Mouse (Mus musculus) kidney, postnatal 0 days (tissue): ENCODE measurements around the gene Il25. TPM values are rescaled to one million over a fixed set of nuclear protein-coding genes. Genes with fewer than 3 reads are reported as not detected.

Experiments used
- ATAC-seq: fragments of 200-750 bp; cut with Nextera tagmentation; replicated peaks from 2 replicates; pipeline ENCODE4 v1.8.0; 2017; ENCODE audit warnings: low read depth, moderate number of reproducible peaks, moderate TSS enrichment, moderate library complexity; ENCODE audit not compliant: low FRiP score
- DNase-seq: peaks from one replicate; pipeline ENCODE4 v3.0.0-alpha.2; 2016; ENCODE audit warnings: low spot score
- H3K27ac ChIP-seq: fragments of 300-500 bp; sonication (generic); 2 replicates; pipeline ENCODE4 v1.5.1; 2014; ENCODE audit warnings: mild to moderate bottlenecking
- H3K27me3 ChIP-seq: fragments of 300-500 bp; sonication (generic); 2 replicates; pipeline ENCODE4 v1.6.1; 2014; ENCODE audit warnings: low read length, mixed read lengths; ENCODE audit not compliant: insufficient read depth
- H3K36me3 ChIP-seq: fragments of 300-500 bp; sonication (generic); 2 replicates; pipeline ENCODE4 v1.6.1; 2014; ENCODE audit warnings: low read length, mixed read lengths; ENCODE audit not compliant: insufficient read depth
- H3K4me1 ChIP-seq: fragments of 300-500 bp; sonication (generic); replicated peaks from 2 replicates; pipeline ENCODE4 v1.6.1; 2014; ENCODE audit warnings: antibody characterized with exemption, low read length, mixed read lengths; ENCODE audit not compliant: insufficient read depth
- H3K4me2 ChIP-seq: fragments of 300-500 bp; sonication (generic); 2 replicates; pipeline ENCODE4 v1.6.1; 2014; ENCODE audit warnings: mild to moderate bottlenecking, low read length, moderate library complexity, mixed read lengths
- H3K4me3 ChIP-seq: fragments of 300-500 bp; sonication (generic); replicated peaks from 2 replicates; pipeline ENCODE4 v1.5.1; 2014; ENCODE audit warnings: low read depth, low read length
- H3K9ac ChIP-seq: fragments of 300-500 bp; sonication (generic); 2 replicates; pipeline ENCODE4 v1.6.1; 2014; ENCODE audit warnings: low read depth, low read length
- H3K9me3 ChIP-seq: fragments of 300-500 bp; sonication (generic); replicated peaks from 2 replicates; pipeline ENCODE4 v1.6.1; 2016; ENCODE audit warnings: low read length, inconsistent platforms, mixed read lengths
- CTCF ChIP-seq: IDR thresholded peaks from 2 replicates; pipeline ENCODE4 v1.5.1; 2016; ENCODE audit warnings: antibody characterized with exemption, low read depth, mild to moderate bottlenecking, moderate library complexity
- WGBS: fragments of 180-500 bp; shearing (Covaris S2); extraction: QIAGEN DNeasy Blood & Tissue Kit; methylation state at CpG from one replicate; pipeline ENCODE4 v1.1.7; 2014; 5-methylcytosine and 5-hydroxymethylcytosine counted together
- polyA plus RNA-seq: library from polyadenylated mRNA; unstranded; fragments of >200 nt; fragmentation: Nextera tagmentation; extraction: Ambion mirVana; gene quantifications from 2 replicates; pipeline ENCODE4 v1.2.1, GENCODE M21; 2015

Gene Il25
- polyA plus RNA-seq, 1 experiment from 2014 or later = 0.11 TPM

GRCm38 (mm10) chr14:54893651-54894181 is 38.8 kb upstream of the Il25 start:
- ATAC-seq = peak; percentile 99
- no peak for TF ChIP-seq CTCF

DNA sequence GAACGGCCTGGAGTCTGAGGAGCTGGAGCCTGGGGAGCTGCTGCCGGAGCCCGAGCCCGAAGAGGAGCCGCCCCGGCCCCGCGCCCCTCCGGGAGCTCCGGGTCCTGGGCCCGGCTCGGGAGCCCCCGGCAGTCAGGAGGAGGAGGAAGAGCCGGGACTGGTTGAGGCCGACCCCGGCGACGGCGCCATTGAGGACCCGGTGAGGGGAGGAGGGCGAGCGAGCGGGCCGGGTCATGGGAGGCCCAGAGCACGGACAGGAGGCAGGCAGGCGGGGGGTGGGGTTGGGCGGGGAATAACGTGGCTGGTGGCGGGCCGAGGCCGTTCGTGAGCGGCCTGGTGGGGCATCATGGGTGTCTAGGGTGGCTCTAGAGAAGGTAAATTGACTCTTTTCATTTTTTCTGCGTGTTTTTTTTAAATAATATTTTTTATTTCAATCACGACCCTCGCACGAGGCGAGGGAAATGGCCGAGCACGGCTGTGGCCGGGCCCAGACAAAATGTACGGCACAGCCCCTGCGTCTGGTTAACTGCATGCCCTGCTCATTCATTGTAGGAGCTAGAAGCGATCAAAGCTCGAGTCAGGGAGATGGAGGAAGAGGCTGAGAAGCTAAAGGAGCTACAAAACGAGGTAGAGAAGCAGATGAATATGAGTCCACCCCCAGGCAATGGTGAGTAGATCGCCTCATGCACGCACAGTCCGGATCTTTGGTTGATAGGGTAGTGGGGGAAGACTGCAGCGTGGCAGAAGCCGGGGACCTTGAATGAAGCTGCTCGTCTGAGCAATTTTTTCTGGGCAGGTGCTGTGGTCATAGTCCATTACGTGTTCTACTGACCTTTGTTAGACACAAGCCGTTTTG is 38.0 kb upstream of the Il25 start:
- H3K4me1 ChIP-seq = 0 out of 2 replicates have a peak, but pooled peaks cover 3% of the 10 kb centered on the region
- no peaks in the 10 kb centered on the region for H3K9me3 ChIP-seq
- no peaks in the 10 kb centered on the region for H3K27me3 ChIP-seq
- H3K36me3 ChIP-seq = peaks cover 22% of the 10 kb centered on the region
- H3K4me3 ChIP-seq = peak overlapping the region; percentile 100
- H3K4me2 ChIP-seq = peak overlapping the region; percentile 61
- DNase-seq (peak; percentile 68), ATAC-seq (peak; percentile 50)
- H3K9ac ChIP-seq = peak overlapping the region; percentile 100
- TF ChIP-seq CTCF = no peak
- WGBS = under 1% methylated on average over 54 of the region's 54 CpGs
- H3K27ac ChIP-seq = peak overlapping the region; percentile 97

More at GRCm38 (mm10) chr14:54893651-54894181, 38.8 kb upstream of the Il25 start:
- peak; percentile 100 for DNase-seq
- under 1% methylated on average over 34 of the region's 38 CpGs for WGBS
- H3K27ac ChIP-seq = peak overlapping the region; percentile 97
- H3K9ac ChIP-seq = peak overlapping the region; percentile 100
- H3K4me2 ChIP-seq = peak overlapping the region; percentile 61
- H3K27me3 ChIP-seq = no peaks in the 10 kb centered on the region
- H3K4me1 ChIP-seq = 0 out of 2 replicates have a peak, but pooled peaks cover 3% of the 10 kb centered on the region
- no peaks in the 10 kb centered on the region for H3K9me3 ChIP-seq
- H3K4me3 ChIP-seq = peak overlapping the region; percentile 100
- H3K36me3 ChIP-seq = peaks cover 17% of the 10 kb centered on the region

- Histone ChIP-seq H3K4me1 (0 out of 2 replicates have a peak, but pooled peaks cover 3% of the 10 kb centered on the region), H3K9ac (no peak overlapping the region), H3K9me3 (no peaks in the 10 kb centered on the region), H3K27ac (0 out of 2 replicates have a peak overlapping the region, but pooled peaks have one; percentile 0), H3K27me3 (no peaks in the 10 kb centered on the region), H3K36me3 (peaks cover 22% of the 10 kb centered on the region), H3K4me2 (no peak overlapping the region), H3K4me3 (no peak overlapping the region)
- DNase-seq (peak; percentile 54), ATAC-seq (no peak)
- no peak for TF ChIP-seq CTCF
- 22% methylated on average over 2 of the region's 2 CpGs for WGBS
These were observed 35.0 kb upstream of the Il25 start for GRCm38 (mm10) chr14:54897445-54897844.

DNA sequence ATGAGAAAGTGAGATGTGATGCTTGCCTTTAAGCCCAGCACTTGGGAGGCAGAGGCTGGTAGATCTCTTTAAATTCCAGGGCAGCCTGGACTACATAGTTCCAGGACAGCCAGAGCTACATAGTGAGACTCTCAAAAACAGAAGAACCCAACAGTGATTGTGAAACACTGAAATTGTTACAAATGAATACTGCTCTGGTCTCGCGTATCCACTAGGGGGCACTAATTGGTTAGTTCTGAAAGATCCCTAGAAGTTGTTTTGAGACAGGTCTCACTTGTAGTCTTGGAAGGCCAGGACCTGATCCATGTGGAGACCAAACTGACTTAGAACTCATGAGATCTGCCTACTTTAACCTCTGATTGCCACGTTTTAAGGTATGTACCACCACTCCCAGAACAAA is 32.1 kb upstream of the Il25 start:
- H3K36me3 ChIP-seq = peaks cover 22% of the 10 kb centered on the region

DNA sequence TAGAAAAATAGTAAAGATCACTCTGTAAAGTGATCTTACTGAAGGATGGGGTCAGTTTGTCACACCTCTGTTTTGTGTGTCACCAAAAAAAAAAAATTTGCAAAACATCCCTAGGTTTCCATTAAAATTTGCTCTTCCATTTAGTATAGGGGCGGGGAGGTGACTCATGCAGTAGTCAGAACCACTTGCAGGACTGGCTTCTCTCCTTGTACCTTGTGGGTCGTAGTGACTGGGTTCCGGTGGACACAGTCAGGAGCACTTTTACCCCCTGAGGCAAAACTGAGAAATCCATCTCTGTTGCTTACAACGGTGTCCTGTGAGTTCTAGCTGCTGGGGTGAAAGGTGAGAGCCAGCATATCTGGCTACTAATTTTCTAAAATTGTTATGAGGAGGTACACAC is 28.9 kb upstream of the Il25 start:
- ATAC-seq = no peak
- H3K27me3 ChIP-seq = no peaks in the 10 kb centered on the region
- H3K4me2 ChIP-seq = no peak overlapping the region
- TF ChIP-seq CTCF = no peak
- no peaks in the 10 kb centered on the region for H3K9me3 ChIP-seq
- 78% methylated on average over 4 of the region's 4 CpGs for WGBS
- H3K9ac ChIP-seq = no peak overlapping the region
- DNase-seq = no peak
- no peak overlapping the region for H3K4me3 ChIP-seq
- no peaks in the 10 kb centered on the region for H3K4me1 ChIP-seq
- H3K27ac ChIP-seq = no peak overlapping the region
- peaks cover 24% of the 10 kb centered on the region for H3K36me3 ChIP-seq

More for the DNA sequence above, 32.1 kb upstream of the Il25 start:
- under 1% methylated on average over 3 of the region's 3 CpGs for WGBS
- ATAC-seq (peak; percentile 50), DNase-seq (peak; percentile 94)
- no peak overlapping the region for H3K9ac ChIP-seq
- H3K27ac ChIP-seq = no peak overlapping the region
- H3K27me3 ChIP-seq = no peaks in the 10 kb centered on the region
- H3K9me3 ChIP-seq = no peaks in the 10 kb centered on the region
- no peak overlapping the region for H3K4me3 ChIP-seq
- 0 out of 2 replicates have a peak, but pooled peaks cover 3% of the 10 kb centered on the region for H3K4me1 ChIP-seq
- H3K4me2 ChIP-seq = no peak overlapping the region
- peak; percentile 96 for TF ChIP-seq CTCF

- Histone ChIP-seq H3K4me3 (no peak overlapping the region), H3K4me1 (no peaks in the 10 kb centered on the region; the same call in 1 of the 2 replicates), H3K9ac (no peak overlapping the region), H3K9me3 (no peaks in the 10 kb centered on the region), H3K4me2 (no peak overlapping the region), H3K36me3 (peaks cover 21% of the 10 kb centered on the region), H3K27me3 (no peaks in the 10 kb centered on the region), H3K27ac (no peak overlapping the region)
- ATAC-seq (no peak), DNase-seq (no peak)
- WGBS = 51% methylated on average over 7 of the region's 7 CpGs
- TF ChIP-seq CTCF = no peak
These were observed 23.8 kb upstream of the Il25 start for GRCm38 (mm10) chr14:54908682-54909081.
